Mouse (Mus musculus) lung, embryonic 14.5 days (tissue): Measurements from ENCODE around the gene Cox5a. TPM values are rescaled to one million over a fixed set of nuclear protein-coding genes. Genes with fewer than 3 reads are reported as not detected.

Experiments used
- ATAC-seq: fragments of 200-750 bp; cut with Nextera tagmentation; 2 replicates; pipeline ENCODE4 v1.8.0; 2017; ENCODE audit warnings: mild to moderate bottlenecking, moderate TSS enrichment, moderate library complexity; ENCODE audit not compliant: insufficient read depth
- DNase-seq: peaks from one replicate; pipeline ENCODE4 v3.0.0-alpha.2; 2015
- H3K27ac ChIP-seq: fragments of 300-500 bp; sonication (generic); 2 replicates; pipeline ENCODE4 v1.5.1; 2014; ENCODE audit warnings: low read depth, mild to moderate bottlenecking, moderate library complexity
- H3K27me3 ChIP-seq: fragments of 300-500 bp; sonication (generic); 2 replicates; pipeline ENCODE4 v1.6.1; 2014; ENCODE audit warnings: low read length, control low read depth; ENCODE audit not compliant: insufficient read depth
- H3K36me3 ChIP-seq: fragments of 300-500 bp; sonication (generic); 2 replicates; pipeline ENCODE4 v1.6.1; 2014; ENCODE audit warnings: control low read depth; ENCODE audit not compliant: insufficient read depth
- H3K4me1 ChIP-seq: fragments of 300-500 bp; sonication (generic); 2 replicates; pipeline ENCODE4 v1.6.1; 2014; ENCODE audit warnings: antibody characterized with exemption, control low read depth; ENCODE audit not compliant: insufficient read depth
- H3K4me2 ChIP-seq: fragments of 300-500 bp; sonication (generic); 2 replicates; pipeline ENCODE4 v1.6.1; 2014; ENCODE audit warnings: mild to moderate bottlenecking
- H3K4me3 ChIP-seq: fragments of 300-500 bp; sonication (generic); 2 replicates; pipeline ENCODE4 v1.5.1; 2014; ENCODE audit warnings: low read depth, low read length
- H3K9ac ChIP-seq: fragments of 300-500 bp; sonication (generic); 2 replicates; pipeline ENCODE4 v1.6.1; 2014
- H3K9me3 ChIP-seq: fragments of 300-500 bp; sonication (generic); 2 replicates; pipeline ENCODE4 v1.6.1; 2016; ENCODE audit warnings: low read depth, low read length, control low read depth
- CTCF ChIP-seq: IDR thresholded peaks from 2 replicates; pipeline ENCODE4 v1.5.1; 2016; ENCODE audit warnings: antibody characterized with exemption, low read depth
- WGBS: fragments of 180-500 bp; shearing (Covaris S2); extraction: QIAGEN DNeasy Blood & Tissue Kit; methylation state at CpG from one replicate; pipeline ENCODE4 v1.1.7; 2014; 5-methylcytosine and 5-hydroxymethylcytosine counted together
- polyA plus RNA-seq: library from polyadenylated mRNA; unstranded; fragments of >200 nt; fragmentation: Nextera tagmentation; extraction: Ambion mirVana; gene quantifications from 2 replicates; pipeline ENCODE4 v1.2.1, GENCODE M21; 2014

Gene Cox5a
- polyA plus RNA-seq, 1 experiment from 2014 or later: 527 TPM

GRCm38 (mm10) chr9:57575577-57575976, 54.5 kb downstream of the Cox5a start:
- H3K9me3 ChIP-seq: no peaks in the 10 kb centered on the region
- H3K27ac ChIP-seq: no peak overlapping the region
- ATAC-seq (no peak), DNase-seq (no peak)
- H3K4me1 ChIP-seq: no peaks in the 10 kb centered on the region
- H3K9ac ChIP-seq: no peak overlapping the region
- H3K4me3 ChIP-seq: no peak overlapping the region
- no peak for TF ChIP-seq CTCF
- no peak overlapping the region for H3K4me2 ChIP-seq
- H3K36me3 ChIP-seq: peaks cover 36% of the 10 kb centered on the region
- no peaks in the 10 kb centered on the region for H3K27me3 ChIP-seq
- 66% methylated on average over 3 of the region's 3 CpGs for WGBS

GRCm38 (mm10) chr9:57577144-57577849, 56.2 kb downstream of the Cox5a start:
- ATAC-seq (no peak), DNase-seq (no peak)
- Histone ChIP-seq H3K9me3 (no peaks in the 10 kb centered on the region), H3K36me3 (peaks cover 43% of the 10 kb centered on the region), H3K9ac (no peak overlapping the region), H3K4me2 (no peak overlapping the region), H3K4me3 (no peak overlapping the region), H3K27ac (no peak overlapping the region), H3K4me1 (no peaks in the 10 kb centered on the region), H3K27me3 (no peaks in the 10 kb centered on the region)
- WGBS: 68% methylated on average over 6 of the region's 6 CpGs
- no peak for TF ChIP-seq CTCF

Other genes starting within 250 kb of the Cox5a start
- gene Ppcdc, start 81.2 kb upstream of the Cox5a start, polyA plus RNA-seq: 22.5 and 23.7 TPM in 2 replicates
- 4.4 and 4.9 TPM in 2 replicates for gene Scamp5, start 53.2 kb upstream of the Cox5a start, polyA plus RNA-seq
- 2.3 and 2.4 TPM in 2 replicates for gene Rpp25, start 17.2 kb upstream of the Cox5a start, polyA plus RNA-seq
- 20.2 and 22.4 TPM in 2 replicates for gene Fam219b, start 16.3 kb downstream of the Cox5a start, polyA plus RNA-seq
- 35.1 and 38.1 TPM in 2 replicates for gene Mpi, start 31.5 kb downstream of the Cox5a start, polyA plus RNA-seq
- gene Scamp2, start 39.7 kb downstream of the Cox5a start, polyA plus RNA-seq: 54.2 and 55.6 TPM in 2 replicates
- gene Ulk3, start 68.2 kb downstream of the Cox5a start, polyA plus RNA-seq: 8.0 and 10.6 TPM in 2 replicates
- not detected in 2 replicates for gene Cplx3, start 85.0 kb downstream of the Cox5a start, polyA plus RNA-seq
- not detected in 2 replicates for gene Lman1l, start 99.5 kb downstream of the Cox5a start, polyA plus RNA-seq
- gene Csk, start 132.4 kb downstream of the Cox5a start, polyA plus RNA-seq: 23.6 and 28.7 TPM in 2 replicates
- gene Cyp1a2, start 162.4 kb downstream of the Cox5a start, polyA plus RNA-seq: not detected in 2 replicates
- gene Cyp1a1, start 166.7 kb downstream of the Cox5a start, polyA plus RNA-seq: not detected in 2 replicates
- gene Edc3, start 187.3 kb downstream of the Cox5a start, polyA plus RNA-seq: 24.0 and 24.9 TPM in 2 replicates
- gene Clk3, start 244.6 kb downstream of the Cox5a start, polyA plus RNA-seq: 58.1 and 72.7 TPM in 2 replicates